Mouse (Mus musculus) Muller cell, postnatal 12 days (primary cell): ENCODE measurements around the gene Olfr535.
"Not testable (repeated sequence)": the region's sequence is repeated elsewhere in the genome, so short reads cannot be mapped to it uniquely, and the experiment has no call there.

Experiments used
- DNase-seq: peaks from one replicate; pipeline ENCODE4 v3.0.0-alpha.2; 2015; ENCODE audit errors: inconsistent ontology term

The Olfr535 gene

DNA sequence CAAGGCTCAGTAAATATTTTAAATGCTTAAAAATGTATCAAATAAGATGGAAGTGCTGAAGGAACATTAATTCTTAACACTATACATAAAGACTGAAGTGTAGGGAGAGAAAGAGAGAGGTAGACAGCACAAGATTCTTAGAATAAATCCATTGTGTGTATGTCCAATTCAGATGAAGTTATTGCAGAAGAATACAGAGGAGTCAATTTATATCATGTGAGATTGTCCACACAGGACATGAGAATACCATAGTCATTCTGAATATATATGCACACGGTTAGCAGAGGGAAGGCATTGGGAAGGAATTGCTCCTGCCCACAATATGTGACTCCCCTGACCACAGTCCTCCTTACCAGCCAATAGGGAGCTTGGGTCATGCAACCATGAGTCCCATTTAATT, at the start of gene Olfr535:
Gene Olfr535, plus strand, starts transcription at position 301 of the 400 bp plus-strand sequence.
- no peak for DNase-seq

DNA sequence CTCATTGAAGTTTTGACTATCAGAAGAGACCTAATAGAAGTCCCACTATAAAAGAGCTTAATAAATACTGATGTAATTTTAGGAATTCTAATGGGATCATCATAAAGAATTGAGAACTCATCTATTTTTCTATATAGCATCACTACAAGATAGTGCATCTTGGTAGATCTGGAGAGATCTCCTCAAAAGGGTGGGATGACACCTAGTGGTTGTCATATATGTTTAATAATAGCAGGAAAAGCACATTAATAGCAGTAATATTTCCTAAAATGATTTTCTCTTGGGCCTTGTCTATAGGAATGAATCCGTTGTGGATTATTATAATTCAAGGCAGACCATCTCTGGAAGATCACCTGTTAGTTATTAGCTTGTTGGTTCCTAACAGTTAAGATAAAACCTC, 40.9 kb upstream of the Olfr535 start:
- DNase-seq = no peak

DNA sequence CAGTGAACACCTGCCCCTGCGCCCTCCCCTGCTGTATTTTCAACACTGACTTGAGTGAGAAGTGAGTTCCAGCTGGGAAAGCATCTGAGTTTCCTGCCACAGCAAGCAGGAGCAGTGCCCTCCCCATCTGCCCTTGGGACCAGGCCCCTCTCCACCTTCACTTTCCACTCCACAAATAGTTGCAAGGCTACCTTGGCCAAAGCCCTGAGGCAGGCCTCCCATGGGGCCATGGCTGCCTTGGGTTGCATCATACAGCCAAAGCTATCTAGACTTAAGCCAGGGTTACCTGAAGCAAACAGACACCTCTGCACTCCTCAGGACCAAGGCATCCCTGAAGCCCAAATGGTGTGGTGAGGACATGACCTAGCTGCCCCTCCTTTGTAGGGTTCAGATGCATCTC, 20.9 kb upstream of the Olfr535 start, which contains the start of gene Olfr533:
Gene Olfr533, plus strand, starts transcription at position 301 of the 400 bp plus-strand sequence.
- not testable (repeated sequence) for DNase-seq

- DNase-seq = no peak
Measured at GRCm38 (mm10) chr7:140477886-140478285, 6.1 kb upstream of the Olfr535 start.

DNA sequence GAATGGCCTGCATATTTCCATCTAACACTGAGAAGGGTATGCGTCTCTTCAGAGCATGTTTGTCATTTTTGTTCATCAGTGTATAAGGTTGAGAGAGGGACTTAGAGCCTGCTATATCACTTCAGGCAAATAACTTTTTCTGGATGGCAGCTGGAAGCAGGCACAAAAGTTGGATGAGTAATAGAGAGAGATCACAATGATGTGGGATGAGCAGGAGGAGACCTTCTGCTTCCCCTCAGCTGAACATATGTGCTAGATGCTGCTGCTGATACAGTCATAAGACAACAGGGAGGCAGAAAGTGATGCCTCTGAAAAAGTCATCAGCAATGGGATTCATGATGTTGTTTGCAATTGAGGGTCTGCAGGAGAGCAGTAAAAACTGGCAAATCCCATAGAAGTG, 5.3 kb upstream of the Olfr535 start:
- no peak for DNase-seq

- DNase-seq = no peak
Measured at GRCm38 (mm10) chr7:140488981-140489380, 5.0 kb downstream of the Olfr535 start.

- DNase-seq = no peak
Measured at GRCm38 (mm10) chr7:140494231-140494630, 10.2 kb downstream of the Olfr535 start.

DNA sequence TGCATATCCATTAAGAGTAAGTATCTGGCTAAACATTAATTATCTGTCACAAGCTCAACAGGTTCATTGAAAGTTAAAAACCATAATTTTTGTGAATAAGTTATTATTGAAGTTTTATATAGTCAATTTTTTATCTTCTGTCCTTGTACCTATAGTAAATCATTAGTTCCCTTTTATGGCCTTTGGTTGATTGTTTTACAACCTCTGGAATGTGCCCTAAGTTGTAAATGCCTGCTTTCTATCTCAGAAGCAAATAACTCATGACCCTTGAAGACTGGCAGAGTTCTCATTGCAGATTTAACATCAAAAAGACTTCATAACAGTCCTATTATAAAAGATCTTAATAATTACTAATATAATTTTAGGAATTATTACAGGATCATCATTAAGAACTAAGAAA, 10.7 kb downstream of the Olfr535 start:
- no peak for DNase-seq

DNA sequence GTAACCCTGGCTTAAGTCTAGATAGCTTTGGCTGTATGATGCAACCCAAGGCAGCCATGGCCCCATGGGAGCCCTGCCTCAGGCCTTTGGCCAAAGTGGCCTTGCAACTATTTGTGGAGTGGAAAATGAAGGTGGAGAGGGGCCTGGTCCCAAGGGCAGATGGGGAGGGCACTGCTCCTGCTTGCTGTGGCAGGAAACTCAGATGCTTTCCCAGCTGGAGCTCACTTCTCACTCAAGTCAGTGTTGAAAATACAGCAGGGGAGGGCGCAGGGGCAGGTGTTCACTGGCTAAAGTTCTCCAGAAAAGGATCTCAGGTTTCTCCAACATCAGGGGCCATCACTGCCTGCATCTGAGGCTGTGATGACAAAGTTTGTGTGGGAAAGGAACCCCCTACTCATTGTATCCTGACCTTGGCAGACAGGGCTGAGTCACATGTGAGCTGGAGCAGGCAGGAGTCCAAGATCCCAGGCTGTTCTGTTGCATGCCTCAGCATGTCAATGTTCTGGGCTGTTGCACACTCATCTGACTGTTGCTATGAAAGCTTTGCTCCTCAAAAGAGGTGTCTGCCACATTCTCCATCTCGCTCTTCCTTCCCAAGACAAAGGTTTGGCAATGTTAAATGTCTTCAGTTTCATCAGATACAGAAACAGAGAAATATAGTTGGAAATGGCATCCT, 23.5 kb downstream of the Olfr535 start, which contains the start of gene Olfr536:
Gene Olfr536, minus strand, starts transcription at position 51 of the 676 bp plus-strand sequence.
- DNase-seq = peak; percentile 22

DNA sequence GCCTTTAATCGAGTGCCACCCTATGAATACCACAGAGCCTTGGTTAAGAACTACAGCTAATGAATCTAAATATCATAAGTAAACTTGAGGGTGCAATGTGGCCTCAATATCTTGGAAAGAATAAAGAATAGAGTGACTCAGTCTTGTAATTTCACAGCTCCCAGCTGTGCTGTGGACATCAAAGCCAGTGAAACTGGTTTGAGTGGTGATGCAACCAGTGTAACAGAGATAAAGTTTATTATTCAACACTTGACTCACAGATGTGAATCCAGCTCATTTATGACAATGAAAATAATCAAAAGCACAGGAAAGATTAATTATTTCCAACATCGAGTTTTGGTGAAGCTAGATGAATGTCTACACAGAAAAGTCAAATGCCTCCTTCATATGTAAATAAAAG, 55.7 kb downstream of the Olfr535 start:
- DNase-seq = no peak
